Mouse (Mus musculus): Measurements from ENCODE around the gene Efcab11. TPM values are rescaled to one million over a fixed set of nuclear protein-coding genes. Genes with fewer than 3 reads are reported as not detected.
A peak's percentile ranks its signal among the peaks of the same experiment; 100 is the strongest.

Gene Efcab11
- polyA plus RNA-seq, 2 experiments from 2014 or later: 1.0 to 1.5 TPM

- peak; percentile 68 for ATAC-seq
These were observed 142.6 kb downstream of the Efcab11 start for GRCm38 (mm10) chr12:99741631-99742030.

- no peak for ATAC-seq
These were observed 145.0 kb downstream of the Efcab11 start for GRCm38 (mm10) chr12:99739211-99739610.

GRCm38 (mm10) chr12:99738256-99738655 lies 146.0 kb downstream of the Efcab11 start:
- no peak for ATAC-seq

GRCm38 (mm10) chr12:99736971-99737370 lies 147.3 kb downstream of the Efcab11 start:
- no peak for ATAC-seq

GRCm38 (mm10) chr12:99735172-99735571 lies 149.1 kb downstream of the Efcab11 start:
- no peak for ATAC-seq

GRCm38 (mm10) chr12:99724206-99724605 lies 160.0 kb downstream of the Efcab11 start:
- ATAC-seq: peak; percentile 28

GRCm38 (mm10) chr12:99723791-99724190 lies 160.4 kb downstream of the Efcab11 start:
- peak; percentile 38 for ATAC-seq

- peak; percentile 10 for ATAC-seq
These were observed 162.9 kb downstream of the Efcab11 start for GRCm38 (mm10) chr12:99721318-99721717.

GRCm38 (mm10) chr12:99719777-99720176 lies 164.5 kb downstream of the Efcab11 start:
- ATAC-seq: no peak

- no peak for ATAC-seq
These were observed 166.1 kb downstream of the Efcab11 start for GRCm38 (mm10) chr12:99718161-99718560.

- ATAC-seq: no peak
These were observed 168.1 kb downstream of the Efcab11 start for GRCm38 (mm10) chr12:99716038-99716610.

- ATAC-seq: no peak
These were observed 168.9 kb downstream of the Efcab11 start for GRCm38 (mm10) chr12:99715129-99716037.

- ATAC-seq: no peak
These were observed 172.0 kb downstream of the Efcab11 start for GRCm38 (mm10) chr12:99712214-99712613.

GRCm38 (mm10) chr12:99702248-99702647 lies 182.0 kb downstream of the Efcab11 start:
- ATAC-seq: no peak

- ATAC-seq: peak; percentile 43
These were observed 183.9 kb downstream of the Efcab11 start for GRCm38 (mm10) chr12:99700380-99700779.

GRCm38 (mm10) chr12:99699379-99700023 lies 184.7 kb downstream of the Efcab11 start:
- ATAC-seq: no peak

- ATAC-seq: no peak
These were observed 190.2 kb downstream of the Efcab11 start for GRCm38 (mm10) chr12:99694066-99694465.

- ATAC-seq: peak; percentile 67
These were observed 197.7 kb downstream of the Efcab11 start for GRCm38 (mm10) chr12:99686418-99686992.

GRCm38 (mm10) chr12:99685451-99686100 lies 198.7 kb downstream of the Efcab11 start:
- no peak for ATAC-seq

- no peak for ATAC-seq
These were observed 202.6 kb downstream of the Efcab11 start for GRCm38 (mm10) chr12:99681681-99682080.

- no peak for ATAC-seq
These were observed 212.4 kb downstream of the Efcab11 start for GRCm38 (mm10) chr12:99671866-99672191.

GRCm38 (mm10) chr12:99671162-99671865 lies 212.9 kb downstream of the Efcab11 start:
- ATAC-seq: no peak
